Mouse (Mus musculus) urinary bladder, postnatal 25 days (tissue): ENCODE measurements at regions not wholly inside any gene's neighbourhood (a gene's known extent, or its start where the extent isn't known, plus 50 kb on each side); places are given as distances from the start of the nearest gene placed in this dataset.
A peak's percentile ranks its signal among the peaks of the same experiment; 100 is the strongest.

Source experiments
- DNase-seq: peaks from one replicate; pipeline ENCODE4 v3.0.0; 2022; ENCODE audit warnings: low spot score

GRCm38 (mm10) chr2:47991132-47991531, 822.8 kb upstream of the Acvr2a start:
- no peak for DNase-seq

GRCm38 (mm10) chr2:47994185-47994584, 819.7 kb upstream of the Acvr2a start:
- no peak for DNase-seq

- no peak for DNase-seq
Measured at GRCm38 (mm10) chr2:48001230-48001629, 812.7 kb upstream of the Acvr2a start.

- peak; percentile 38 for DNase-seq
Measured at GRCm38 (mm10) chr2:48001800-48002507, 812.0 kb upstream of the Acvr2a start.

GRCm38 (mm10) chr2:48010308-48010707, 803.6 kb upstream of the Acvr2a start:
- DNase-seq = no peak

- no peak for DNase-seq
Measured at GRCm38 (mm10) chr2:48027559-48027958, 786.4 kb upstream of the Acvr2a start.

GRCm38 (mm10) chr2:48061375-48061774, 752.5 kb upstream of the Acvr2a start:
- no peak for DNase-seq

GRCm38 (mm10) chr2:48063436-48063835, 750.5 kb upstream of the Acvr2a start:
- no peak for DNase-seq

GRCm38 (mm10) chr2:48065162-48065561, 748.7 kb upstream of the Acvr2a start:
- no peak for DNase-seq

GRCm38 (mm10) chr2:48082120-48082799, 731.6 kb upstream of the Acvr2a start:
- no peak for DNase-seq

GRCm38 (mm10) chr2:48098287-48098686, 715.6 kb upstream of the Acvr2a start:
- DNase-seq = no peak

GRCm38 (mm10) chr2:48098931-48099531, 714.9 kb upstream of the Acvr2a start:
- no peak for DNase-seq

GRCm38 (mm10) chr2:48123662-48124061, 690.2 kb upstream of the Acvr2a start:
- no peak for DNase-seq

GRCm38 (mm10) chr2:48138051-48138611, 675.8 kb upstream of the Acvr2a start:
- DNase-seq = no peak

GRCm38 (mm10) chr2:48141281-48141680, 672.6 kb upstream of the Acvr2a start:
- no peak for DNase-seq

GRCm38 (mm10) chr2:48154706-48155105, 659.2 kb upstream of the Acvr2a start:
- DNase-seq = no peak

GRCm38 (mm10) chr2:48172626-48173025, 641.3 kb upstream of the Acvr2a start:
- no peak for DNase-seq

GRCm38 (mm10) chr2:48186161-48186560, 627.7 kb upstream of the Acvr2a start:
- DNase-seq = no peak

- no peak for DNase-seq
Measured at GRCm38 (mm10) chr2:48186609-48187008, 627.3 kb upstream of the Acvr2a start.

GRCm38 (mm10) chr2:48211804-48212203, 602.1 kb upstream of the Acvr2a start:
- no peak for DNase-seq

- DNase-seq = no peak
Measured at GRCm38 (mm10) chr2:48220771-48221170, 593.1 kb upstream of the Acvr2a start.

GRCm38 (mm10) chr2:48223084-48223799, 590.7 kb upstream of the Acvr2a start:
- DNase-seq = no peak
